Mouse (Mus musculus): ENCODE measurements around the gene Smyd4. TPM values are rescaled to one million over a fixed set of nuclear protein-coding genes. Genes with fewer than 3 reads are reported as not detected.
A peak's percentile ranks its signal among the peaks of the same experiment; 100 is the strongest.

The Smyd4 gene
- polyA plus RNA-seq, 1 experiment from 2014 or later, result 4.6 TPM

DNA sequence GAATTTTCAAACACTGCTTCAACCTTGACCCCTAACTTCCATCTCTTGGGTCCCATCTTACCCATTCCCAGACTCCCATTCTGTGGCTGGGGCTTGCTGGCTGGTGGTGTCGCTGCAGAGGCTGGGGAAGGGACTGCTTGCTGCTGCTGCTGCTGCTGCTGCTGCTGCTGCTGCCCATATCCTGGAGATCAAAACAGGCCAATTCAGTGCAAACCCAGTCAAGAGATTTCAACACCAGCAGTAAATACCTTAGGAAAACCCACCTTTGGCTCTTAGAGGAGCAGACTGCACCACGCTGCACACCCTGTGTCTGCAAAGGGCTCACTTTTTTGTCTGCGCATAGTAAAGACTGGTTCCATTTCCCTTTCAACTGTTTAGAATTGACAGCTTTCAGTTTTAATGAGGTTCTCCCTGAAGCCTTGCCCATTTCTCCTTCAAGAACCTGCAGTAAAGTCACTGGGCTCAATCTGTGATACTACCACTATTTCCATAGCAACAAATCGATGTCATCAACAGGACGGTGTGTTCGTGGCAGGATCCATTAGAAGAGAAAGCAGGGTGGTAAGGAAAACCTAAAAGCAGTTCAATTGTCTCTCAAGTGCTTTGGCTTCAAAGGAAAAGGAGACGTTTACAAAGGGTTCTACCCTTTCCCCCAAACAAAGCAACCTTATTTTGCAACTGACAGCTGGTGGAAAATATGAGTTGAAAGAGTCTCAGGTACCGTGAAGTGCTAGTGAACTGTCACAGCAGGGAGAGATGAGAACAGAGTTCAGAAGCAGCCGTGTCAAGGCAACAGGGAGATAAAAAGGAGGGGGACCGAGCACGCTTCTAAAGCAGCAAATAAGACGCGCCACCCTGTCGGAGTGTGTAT lies 29.6 kb upstream of the Smyd4 start:
- WGBS (ENCODE audit: insufficient replicate concordance), result 67% methylated on average over 14 of the region's 14 CpGs
- Histone ChIP-seq H3K27ac (ENCODE audit: low read length) (no peak overlapping the region), H3K27me3 (ENCODE audit: control insufficient read depth, insufficient read depth, low read depth, low read length) (no peaks in the 10 kb centered on the region), H3K4me3 (ENCODE audit: low read depth, low read length) (no peak overlapping the region), H3K4me2 (ENCODE audit: low read depth, low read length) (0 out of 2 replicates have a peak overlapping the region, but pooled peaks have one; percentile 2), H3K4me1 (ENCODE audit: control insufficient read depth, low read depth, low read length) (peaks cover 8% of the 10 kb centered on the region), H3K9me3 (replicated peaks; ENCODE audit: control insufficient read depth, low read length) (no peaks in the 10 kb centered on the region), H3K36me3 (ENCODE audit: control insufficient read depth, insufficient read depth) (peaks cover 25% of the 10 kb centered on the region), H3K9ac (ENCODE audit: low read depth, low read length) (no peak overlapping the region)
- ATAC-seq (ENCODE audit: low read depth), result no peak

DNA sequence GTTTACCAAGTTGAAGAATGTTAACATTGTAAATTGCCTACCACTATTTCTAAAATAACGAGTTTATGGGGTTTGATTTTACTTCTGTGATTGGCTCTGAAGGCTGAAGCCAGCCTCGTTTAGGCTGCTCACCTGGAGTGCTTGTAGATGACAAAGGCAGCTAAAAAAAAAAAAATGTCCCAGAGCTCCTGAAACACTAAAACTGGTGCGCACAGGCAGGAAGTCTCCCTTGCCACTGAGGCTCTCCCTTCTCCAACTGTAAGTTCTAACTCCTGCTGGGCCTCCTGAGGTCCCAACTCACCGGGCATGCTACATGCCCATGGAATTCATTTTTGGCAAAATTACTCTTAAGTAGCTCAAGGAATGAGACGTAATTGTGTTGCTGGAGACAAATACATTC lies 29.0 kb upstream of the Smyd4 start:
- no peak overlapping the region for H3K4me2 ChIP-seq (ENCODE audit: low read depth, low read length)
- no peak for ATAC-seq (ENCODE audit: low read depth)
- H3K36me3 ChIP-seq (ENCODE audit: control insufficient read depth, insufficient read depth), result peaks cover 18% of the 10 kb centered on the region
- 68% methylated on average over 5 of the region's 5 CpGs for WGBS (ENCODE audit: insufficient replicate concordance)
- peaks cover 10% of the 10 kb centered on the region for H3K4me1 ChIP-seq (ENCODE audit: control insufficient read depth, low read depth, low read length)
- H3K4me3 ChIP-seq (ENCODE audit: low read depth, low read length), result no peak overlapping the region
- no peaks in the 10 kb centered on the region for H3K27me3 ChIP-seq (ENCODE audit: control insufficient read depth, insufficient read depth, low read depth, low read length)
- H3K9ac ChIP-seq (ENCODE audit: low read depth, low read length), result no peak overlapping the region
- no peaks in the 10 kb centered on the region for H3K9me3 ChIP-seq (replicated peaks; ENCODE audit: control insufficient read depth, low read length)
- no peak overlapping the region for H3K27ac ChIP-seq (ENCODE audit: low read length)

DNA sequence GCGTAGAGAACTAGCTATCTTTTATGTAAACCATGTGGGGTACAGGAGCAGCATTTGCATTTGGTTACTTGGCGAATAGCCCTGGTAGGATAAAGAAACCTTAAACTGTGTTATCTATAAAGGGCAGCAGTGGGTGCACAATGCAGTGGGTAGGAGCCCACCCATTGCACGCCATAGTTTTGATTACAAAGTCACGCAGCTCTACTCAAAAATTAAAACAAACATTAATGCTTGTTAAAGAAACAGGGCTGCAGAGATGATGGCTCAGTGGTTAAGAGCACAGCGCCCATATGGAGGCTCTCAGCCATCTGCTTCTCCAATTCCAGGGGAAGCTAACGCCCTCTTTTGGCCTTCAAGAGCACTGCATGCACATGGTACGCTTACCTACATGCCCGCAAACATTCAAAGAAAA lies 24.9 kb upstream of the Smyd4 start:
- H3K9me3 ChIP-seq (replicated peaks; ENCODE audit: control insufficient read depth, low read length), result no peaks in the 10 kb centered on the region
- H3K4me2 ChIP-seq (ENCODE audit: low read depth, low read length), result no peak overlapping the region
- peaks cover 8% of the 10 kb centered on the region; the same call in 1 of the 2 replicates for H3K36me3 ChIP-seq (ENCODE audit: control insufficient read depth, insufficient read depth)
- peak; percentile 63 for ATAC-seq (ENCODE audit: low read depth)
- H3K9ac ChIP-seq (ENCODE audit: low read depth, low read length), result no peak overlapping the region
- no peak overlapping the region for H3K27ac ChIP-seq (ENCODE audit: low read length)
- no peak overlapping the region for H3K4me3 ChIP-seq (ENCODE audit: low read depth, low read length)
- no peaks in the 10 kb centered on the region for H3K27me3 ChIP-seq (ENCODE audit: control insufficient read depth, insufficient read depth, low read depth, low read length)
- peaks cover 20% of the 10 kb centered on the region for H3K4me1 ChIP-seq (ENCODE audit: control insufficient read depth, low read depth, low read length)
- 46% methylated on average over 8 of the region's 8 CpGs for WGBS (ENCODE audit: insufficient replicate concordance)

GRCm38 (mm10) chr11:75324433-75324832 lies 23.8 kb upstream of the Smyd4 start:
- Histone ChIP-seq H3K36me3 (ENCODE audit: control insufficient read depth, insufficient read depth) (peaks cover 6% of the 10 kb centered on the region; the same call in 1 of the 2 replicates), H3K9ac (ENCODE audit: low read depth, low read length) (no peak overlapping the region), H3K4me2 (ENCODE audit: low read depth, low read length) (no peak overlapping the region), H3K4me3 (ENCODE audit: low read depth, low read length) (no peak overlapping the region), H3K27me3 (ENCODE audit: control insufficient read depth, insufficient read depth, low read depth, low read length) (no peaks in the 10 kb centered on the region), H3K27ac (ENCODE audit: low read length) (no peak overlapping the region), H3K4me1 (ENCODE audit: control insufficient read depth, low read depth, low read length) (peaks cover 20% of the 10 kb centered on the region), H3K9me3 (replicated peaks; ENCODE audit: control insufficient read depth, low read length) (no peaks in the 10 kb centered on the region)
- ATAC-seq (ENCODE audit: low read depth), result no peak
- 66% methylated on average over 2 of the region's 2 CpGs for WGBS (ENCODE audit: insufficient replicate concordance)

GRCm38 (mm10) chr11:75325116-75325968 lies 22.9 kb upstream of the Smyd4 start:
- WGBS (ENCODE audit: insufficient replicate concordance), result 73% methylated on average over 16 of the region's 16 CpGs
- Histone ChIP-seq H3K9me3 (replicated peaks; ENCODE audit: control insufficient read depth, low read length) (no peaks in the 10 kb centered on the region), H3K4me2 (ENCODE audit: low read depth, low read length) (no peak overlapping the region), H3K9ac (ENCODE audit: low read depth, low read length) (no peak overlapping the region), H3K27ac (ENCODE audit: low read length) (no peak overlapping the region), H3K36me3 (ENCODE audit: control insufficient read depth, insufficient read depth) (peaks cover 6% of the 10 kb centered on the region; the same call in 1 of the 2 replicates), H3K4me1 (ENCODE audit: control insufficient read depth, low read depth, low read length) (peaks cover 20% of the 10 kb centered on the region), H3K27me3 (ENCODE audit: control insufficient read depth, insufficient read depth, low read depth, low read length) (no peaks in the 10 kb centered on the region), H3K4me3 (ENCODE audit: low read depth, low read length) (no peak overlapping the region)
- no peak for ATAC-seq (ENCODE audit: low read depth)

DNA sequence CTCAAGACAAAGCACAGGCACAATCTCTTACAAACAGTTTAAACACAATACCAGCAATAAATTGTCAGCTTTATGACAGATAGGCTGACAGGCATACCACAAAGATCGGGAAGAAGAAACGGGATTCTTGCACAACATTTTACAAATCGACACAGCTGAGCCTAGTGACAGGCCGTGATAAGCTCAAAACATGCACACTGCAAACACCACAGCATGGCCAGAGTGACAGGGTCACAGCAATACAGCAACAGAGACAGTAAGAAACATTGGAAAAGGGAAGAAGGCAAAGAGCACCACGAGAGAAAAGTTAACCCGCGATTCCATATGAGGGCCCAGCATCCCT lies 22.3 kb upstream of the Smyd4 start:
- 36% methylated on average over 7 of the region's 7 CpGs for WGBS (ENCODE audit: insufficient replicate concordance)
- ATAC-seq (ENCODE audit: low read depth), result no peak
- no peaks in the 10 kb centered on the region for H3K9me3 ChIP-seq (replicated peaks; ENCODE audit: control insufficient read depth, low read length)
- peaks cover 6% of the 10 kb centered on the region; the same call in 1 of the 2 replicates for H3K36me3 ChIP-seq (ENCODE audit: control insufficient read depth, insufficient read depth)
- peaks cover 20% of the 10 kb centered on the region for H3K4me1 ChIP-seq (ENCODE audit: control insufficient read depth, low read depth, low read length)
- no peak overlapping the region for H3K9ac ChIP-seq (ENCODE audit: low read depth, low read length)
- no peak overlapping the region for H3K27ac ChIP-seq (ENCODE audit: low read length)
- no peak overlapping the region for H3K4me3 ChIP-seq (ENCODE audit: low read depth, low read length)
- H3K4me2 ChIP-seq (ENCODE audit: low read depth, low read length), result no peak overlapping the region
- no peaks in the 10 kb centered on the region for H3K27me3 ChIP-seq (ENCODE audit: control insufficient read depth, insufficient read depth, low read depth, low read length)

- no peak overlapping the region for H3K9ac ChIP-seq (ENCODE audit: low read depth, low read length)
- H3K9me3 ChIP-seq (replicated peaks; ENCODE audit: control insufficient read depth, low read length), result no peaks in the 10 kb centered on the region
- no peak for ATAC-seq (ENCODE audit: low read depth)
- no peak overlapping the region for H3K27ac ChIP-seq (ENCODE audit: low read length)
- H3K4me2 ChIP-seq (ENCODE audit: low read depth, low read length), result peak overlapping the region; percentile 9; the same call in 1 of the 2 replicates
- peaks cover 49% of the 10 kb centered on the region for H3K36me3 ChIP-seq (ENCODE audit: control insufficient read depth, insufficient read depth)
- no peaks in the 10 kb centered on the region for H3K27me3 ChIP-seq (ENCODE audit: control insufficient read depth, insufficient read depth, low read depth, low read length)
- H3K4me3 ChIP-seq (ENCODE audit: low read depth, low read length), result no peak overlapping the region
- peaks cover 11% of the 10 kb centered on the region for H3K4me1 ChIP-seq (ENCODE audit: control insufficient read depth, low read depth, low read length)
- 29% methylated on average over 8 of the region's 8 CpGs for WGBS (ENCODE audit: insufficient replicate concordance)
These were observed 11.6 kb upstream of the Smyd4 start for GRCm38 (mm10) chr11:75336676-75337075.

DNA sequence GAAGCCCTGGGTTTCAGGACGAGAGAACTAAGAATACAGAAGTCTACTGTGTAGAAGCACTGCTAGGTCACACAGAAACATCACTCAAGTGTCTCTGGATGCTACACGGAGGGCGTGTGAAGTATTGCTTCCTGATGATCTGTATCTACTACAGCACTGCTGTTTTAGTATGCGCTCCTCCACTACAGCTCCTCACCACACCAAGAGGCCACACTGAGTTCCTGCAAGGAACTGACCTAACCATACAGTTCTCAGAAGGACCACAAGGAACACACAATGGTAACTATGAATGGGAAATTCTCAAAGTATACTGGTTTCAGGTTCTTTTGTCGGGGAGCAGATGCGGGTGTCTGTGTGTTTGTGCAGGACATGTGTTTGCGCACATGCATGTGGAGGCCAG lies 11.0 kb upstream of the Smyd4 start:
- Histone ChIP-seq H3K9ac (ENCODE audit: low read depth, low read length) (no peak overlapping the region), H3K36me3 (ENCODE audit: control insufficient read depth, insufficient read depth) (peaks cover 51% of the 10 kb centered on the region), H3K27ac (ENCODE audit: low read length) (no peak overlapping the region), H3K27me3 (ENCODE audit: control insufficient read depth, insufficient read depth, low read depth, low read length) (no peaks in the 10 kb centered on the region), H3K4me1 (ENCODE audit: control insufficient read depth, low read depth, low read length) (peaks cover 11% of the 10 kb centered on the region), H3K9me3 (replicated peaks; ENCODE audit: control insufficient read depth, low read length) (no peaks in the 10 kb centered on the region), H3K4me2 (ENCODE audit: low read depth, low read length) (no peak overlapping the region), H3K4me3 (ENCODE audit: low read depth, low read length) (no peak overlapping the region)
- ATAC-seq (ENCODE audit: low read depth), result no peak
- WGBS (ENCODE audit: insufficient replicate concordance), result 63% methylated on average over 7 of the region's 7 CpGs

DNA sequence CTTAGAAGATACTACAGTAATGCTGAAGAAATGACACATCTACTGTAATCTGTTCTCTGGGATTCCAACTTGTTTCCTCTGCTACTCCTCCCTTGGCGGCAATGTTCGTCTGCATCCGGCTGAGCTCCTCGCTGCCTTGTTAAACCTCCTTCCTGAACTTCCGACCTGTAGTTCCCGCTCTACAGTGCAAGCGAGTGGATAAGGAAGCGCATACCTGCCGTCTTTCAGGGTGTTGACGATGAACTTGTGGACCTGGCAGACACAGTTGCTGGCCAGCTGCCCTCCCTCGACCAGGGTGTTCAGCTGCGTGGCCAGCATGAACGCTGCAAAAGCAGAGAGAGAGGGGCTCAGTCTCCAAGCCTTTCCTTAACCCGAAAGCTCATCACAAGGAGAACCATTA lies 8.2 kb upstream of the Smyd4 start:
- Histone ChIP-seq H3K4me2 (ENCODE audit: low read depth, low read length) (no peak overlapping the region), H3K36me3 (ENCODE audit: control insufficient read depth, insufficient read depth) (peaks cover 51% of the 10 kb centered on the region), H3K9ac (ENCODE audit: low read depth, low read length) (no peak overlapping the region), H3K27ac (ENCODE audit: low read length) (no peak overlapping the region), H3K4me3 (ENCODE audit: low read depth, low read length) (no peak overlapping the region), H3K9me3 (replicated peaks; ENCODE audit: control insufficient read depth, low read length) (no peaks in the 10 kb centered on the region), H3K27me3 (ENCODE audit: control insufficient read depth, insufficient read depth, low read depth, low read length) (no peaks in the 10 kb centered on the region), H3K4me1 (ENCODE audit: control insufficient read depth, low read depth, low read length) (peaks cover 14% of the 10 kb centered on the region)
- 89% methylated on average over 14 of the region's 14 CpGs for WGBS (ENCODE audit: insufficient replicate concordance)
- no peak for ATAC-seq (ENCODE audit: low read depth)
